Mouse (Mus musculus) CH12.LX (cell line): Measurements from ENCODE around the gene Gm21969. TPM values are rescaled to one million over a fixed set of nuclear protein-coding genes. Genes with fewer than 3 reads are reported as not detected.

ENCODE experiments used
- DNase-seq: peaks from one replicate; pipeline ENCODE4 v3.0.0-alpha.2; 2013; ENCODE audit errors: extremely low read depth
- H3K27ac ChIP-seq: 2 replicates; pipeline ENCODE4 v1.5.1; 2012; ENCODE audit warnings: low read depth, mild to moderate bottlenecking, control low read depth, moderate library complexity; ENCODE audit not compliant: insufficient read depth
- H3K27me3 ChIP-seq: replicated peaks from 2 replicates; pipeline ENCODE3; 2012; ENCODE audit warnings: inconsistent platforms
- H3K36me3 ChIP-seq, 2 experiments: replicated peaks in 1 of 2; 2 replicates each; pipeline versions ENCODE3 to v1.6.1; 2012; ENCODE audit warnings: inconsistent platforms in 1 of 2, low read length in 1 of 2, mild to moderate bottlenecking in 1 of 2, mixed read lengths in 1 of 2, moderate library complexity in 1 of 2; ENCODE audit not compliant: control insufficient read depth in 1 of 2, insufficient read depth in 1 of 2
- H3K4me1 ChIP-seq, 2 experiments: 2 replicates each; pipeline ENCODE4 v1.6.1; 2012; ENCODE audit warnings: inconsistent platforms in 1 of 2, moderate library complexity in 1 of 2; ENCODE audit not compliant: insufficient read depth in 2 of 2, control insufficient read depth in 1 of 2
- H3K4me2 ChIP-seq: 2 replicates; pipeline ENCODE4 v1.6.1; 2012; ENCODE audit warnings: low read depth, mild to moderate bottlenecking, control low read depth; ENCODE audit not compliant: poor library complexity, insufficient read depth, severe bottlenecking
- H3K4me3 ChIP-seq, 3 experiments: fragments of 150-350 bp in 1 of 3; sonication (generic) in 1 of 3; replicated peaks in 1 of 3; 2 replicates each; pipeline versions ENCODE3 to v1.5.1; 2011 to 2012; ENCODE audit warnings: low read depth in 2 of 3, low read length in 2 of 3, mild to moderate bottlenecking in 2 of 3, moderate library complexity in 2 of 3, control low read depth in 1 of 3, improper control_type of control experiment in 1 of 3, inconsistent platforms in 1 of 3, mixed read lengths in 1 of 3; ENCODE audit not compliant: poor library complexity in 1 of 3
- H3K79me2 ChIP-seq: replicated peaks from 2 replicates; pipeline ENCODE4 v1.6.1; 2012; ENCODE audit warnings: mild to moderate bottlenecking, moderate library complexity; ENCODE audit not compliant: control insufficient read depth, poor library complexity, insufficient read depth, severe bottlenecking; ENCODE audit errors: extremely low read depth
- H3K9ac ChIP-seq: 2 replicates; pipeline ENCODE4 v1.6.1; 2012; ENCODE audit warnings: low read depth, mild to moderate bottlenecking, control low read depth, moderate library complexity; ENCODE audit not compliant: insufficient read depth
- H3K9me3 ChIP-seq: replicated peaks from 2 replicates; pipeline ENCODE3; 2012; ENCODE audit warnings: low read length, inconsistent platforms, mixed read lengths
- BHLHE40 ChIP-seq: IDR thresholded peaks from 2 replicates; pipeline ENCODE4 v1.6.1; 2011; ENCODE audit warnings: mild to moderate bottlenecking, low read depth, low read length, improper control_type of control experiment
- CHD2 ChIP-seq: IDR thresholded peaks from 2 replicates; pipeline ENCODE4 v1.6.1; 2011; ENCODE audit warnings: low read length, improper control_type of control experiment
- CTCF ChIP-seq, 2 experiments: IDR thresholded peaks in 1 of 2; conservative IDR thresholded peaks in 1 of 2; 2 replicates each; pipeline ENCODE4 v1.5.1; 2011 to 2012; ENCODE audit warnings: low read depth in 2 of 2, low read length in 2 of 2, improper control_type of control experiment in 1 of 2, inconsistent platforms in 1 of 2, mild to moderate bottlenecking in 1 of 2, moderate library complexity in 1 of 2
- ELF1 ChIP-seq: IDR thresholded peaks from 2 replicates; pipeline ENCODE4 v1.6.1; 2014; ENCODE audit warnings: low read depth, mild to moderate bottlenecking, inconsistent platforms, low read length, improper control_type of control experiment
- EP300 ChIP-seq: IDR thresholded peaks from 2 replicates; pipeline ENCODE4 v1.6.1; 2011; ENCODE audit warnings: low read length, improper control_type of control experiment
- GABPA ChIP-seq: IDR thresholded peaks from 2 replicates; pipeline ENCODE4 v1.6.1; 2012; ENCODE audit warnings: low read depth, low read length, improper control_type of control experiment, inconsistent platforms; ENCODE audit not compliant: insufficient replicate concordance
- IRF4 ChIP-seq: IDR thresholded peaks from 2 replicates; pipeline ENCODE4 v1.6.1; 2014; ENCODE audit warnings: low read depth, mild to moderate bottlenecking, inconsistent platforms, low read length, improper control_type of control experiment
- MAFK ChIP-seq: IDR thresholded peaks from 2 replicates; pipeline ENCODE4 v1.6.1; 2011; ENCODE audit warnings: low read length, improper control_type of control experiment; ENCODE audit not compliant: insufficient replicate concordance
- MAZ ChIP-seq: IDR thresholded peaks from 2 replicates; pipeline ENCODE4 v1.6.1; 2012; ENCODE audit warnings: low read depth, mild to moderate bottlenecking, inconsistent platforms, low read length, improper control_type of control experiment, moderate library complexity
- MXI1 ChIP-seq: IDR thresholded peaks from 2 replicates; pipeline ENCODE4 v1.6.1; 2011; ENCODE audit warnings: mild to moderate bottlenecking, low read depth, low read length, improper control_type of control experiment
- MYC ChIP-seq: IDR thresholded peaks from 2 replicates; pipeline ENCODE4 v1.6.1; 2011; ENCODE audit warnings: low read depth, mild to moderate bottlenecking, improper control_type of control experiment, low read length
- NELFE ChIP-seq: IDR thresholded peaks from 2 replicates; pipeline ENCODE4 v1.6.1; 2011; ENCODE audit warnings: low read depth, low read length, improper control_type of control experiment
- RAD21 ChIP-seq: IDR thresholded peaks from 2 replicates; pipeline ENCODE4 v1.6.1; 2011; ENCODE audit warnings: low read depth, mild to moderate bottlenecking, low read length, improper control_type of control experiment, moderate library complexity
- RCOR1 ChIP-seq: conservative IDR thresholded peaks from 2 replicates; pipeline ENCODE4 v1.6.1; 2012; ENCODE audit warnings: low read depth, mild to moderate bottlenecking, inconsistent platforms, low read length, improper control_type of control experiment
- UBTF ChIP-seq: IDR thresholded peaks from 2 replicates; pipeline ENCODE4 v1.6.1; 2012; ENCODE audit warnings: low read depth, mild to moderate bottlenecking, inconsistent platforms, low read length, improper control_type of control experiment, moderate library complexity
- ZNF384 ChIP-seq: IDR thresholded peaks from 2 replicates; pipeline ENCODE4 v1.6.1; 2012; ENCODE audit warnings: low read depth, low read length, improper control_type of control experiment, inconsistent platforms
- dilution Hi-C: fragments of 300-500 bp; cut with MboI; formaldehyde crosslinking; loops from 2 replicates; pipeline ENCODE4 v1.14.3; 2020; ENCODE audit warnings: low sequenced_read_pairs; ENCODE audit not compliant: extremely low pct_unique_long_range_greater_than_20kb, extremely low pct_ligation_motif_present
- in situ Hi-C: fragments of 300-500 bp; cut with MboI; formaldehyde crosslinking; loops from 3 replicates; pipeline ENCODE4 v1.14.3; 2019; ENCODE audit warnings: low sequenced_read_pairs, low pct_ligation_motif_present, low pct_unique_long_range_greater_than_20kb, mixed read lengths
- polyA plus RNA-seq: library from polyadenylated mRNA; unstranded; fragments of >175 nt; gene quantifications from 2 replicates; pipeline ENCODE4 v1.2.1, GENCODE M21; 2012; ENCODE audit warnings: low read depth; ENCODE audit not compliant: insufficient read length
- total RNA-seq, 2 experiments: library from RNA; depleted of rRNA; stranded (reverse); fragments of 300-350 nt in 1 of 2; fragments of >200 nt in 1 of 2; gene quantifications; 2 replicates each; pipeline ENCODE4 v1.2.3; 2012 to 2014

Gene Gm21969
- total and polyA plus RNA-seq, 3 experiments = not detected

DNA sequence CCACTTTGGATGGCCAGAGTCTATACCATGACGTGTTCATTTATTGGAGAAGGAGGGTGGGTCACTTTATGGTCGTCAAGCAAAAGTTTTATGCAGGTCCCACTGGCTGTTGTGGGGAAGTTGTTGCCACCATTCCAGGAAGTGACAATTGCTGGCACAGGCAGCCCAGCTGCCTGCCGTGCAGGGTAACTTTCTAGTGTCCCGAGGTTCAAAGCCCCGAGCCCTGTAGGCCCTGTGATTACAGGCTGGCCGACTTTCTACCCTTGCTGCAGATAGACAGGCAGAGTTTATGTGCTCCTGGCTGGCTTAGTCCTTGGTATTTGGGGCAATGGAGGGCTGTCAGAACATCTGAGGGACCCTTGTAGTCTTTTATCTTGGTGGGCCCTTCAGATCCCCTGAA lies 23.5 kb upstream of the Gm21969 start:
- no peak for DNase-seq
- Histone ChIP-seq H3K4me2 (peak overlapping the region; percentile 97), H3K4me3 (peak overlapping the region in 1 of 3 experiments; percentile 10), H3K9ac (no peak overlapping the region), H3K9me3 (peaks cover 4% of the 10 kb centered on the region), H3K4me1 (peaks cover 6 to 32% of the 10 kb centered on the region in 2 experiments; a peak in 3 of 4 replicates), H3K36me3 (no peaks in the 10 kb centered on the region), H3K27me3 (peaks cover 92% of the 10 kb centered on the region), H3K79me2 (no peaks in the 10 kb centered on the region), H3K27ac (no peak overlapping the region)
- dilution Hi-C loops = no loop called here
- TF ChIP-seq BHLHE40 = no peak
- TF ChIP-seq CHD2 = no peak
- no peak for TF ChIP-seq CTCF (conservative IDR thresholded peaks at IDR 0.05 in 1 of 2, IDR thresholded peaks at IDR 0.05 in 1 of 2; ENCODE audit: low read depth in 2 of 2, low read length in 2 of 2)
- TF ChIP-seq ELF1 = peak; percentile 75
- no peak for TF ChIP-seq MAZ
- no peak for TF ChIP-seq MXI1
- no peak for TF ChIP-seq RAD21
- TF ChIP-seq NELFE = no peak
- TF ChIP-seq, all 38 proteins: peak for 1
- in situ Hi-C loops = loop anchor here (5.0 kb wide), 2 partner anchors 33 to 67 kb away; no protein-coding TSS in a partner anchor

DNA sequence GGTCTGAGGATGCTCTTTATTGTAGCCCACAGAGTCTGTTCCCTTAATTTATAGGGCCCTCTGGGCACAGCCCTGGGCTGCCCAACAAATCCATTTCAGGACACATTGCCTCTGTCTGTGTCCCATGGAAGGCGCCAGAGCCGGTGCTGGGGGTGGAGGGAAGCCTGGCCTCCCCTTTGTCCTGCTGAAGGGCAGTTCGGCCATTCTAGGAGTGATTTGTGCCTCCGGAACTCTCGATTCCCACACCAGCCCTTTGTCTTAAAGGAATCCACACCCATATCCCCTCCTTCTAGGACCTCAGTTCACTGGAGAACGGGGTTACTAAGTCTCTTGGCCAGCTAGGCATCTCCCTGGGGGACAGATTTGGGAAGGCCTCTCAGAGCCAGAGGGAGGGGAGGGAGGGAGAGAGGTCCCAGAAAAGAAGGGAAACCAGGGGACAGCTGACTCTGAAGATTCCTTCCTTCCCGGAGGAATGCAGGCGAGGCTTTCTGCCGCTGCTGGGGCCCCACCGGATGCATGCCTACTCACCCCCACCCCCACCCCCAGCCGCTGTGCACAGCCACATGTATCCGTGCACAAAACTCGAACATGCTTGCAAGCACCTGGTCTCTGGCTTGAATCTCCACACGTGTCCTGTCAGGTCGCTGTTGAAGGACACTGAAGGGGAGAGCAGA lies 22.2 kb upstream of the Gm21969 start:
- Histone ChIP-seq H3K27me3 (peaks cover 84% of the 10 kb centered on the region), H3K27ac (no peak overlapping the region), H3K4me2 (no peak overlapping the region), H3K9ac (no peak overlapping the region), H3K36me3 (no peaks in the 10 kb centered on the region), H3K9me3 (no peaks in the 10 kb centered on the region), H3K79me2 (no peaks in the 10 kb centered on the region), H3K4me3 (no peak overlapping the region), H3K4me1 (peaks cover under 1 to 24% of the 10 kb centered on the region in 2 experiments; a peak in 3 of 4 replicates)
- in situ Hi-C loops (no loop called here), dilution Hi-C loops (no loop called here)
- TF ChIP-seq MYC (no peak), RCOR1 (no peak), GABPA (no peak), EP300 (no peak), IRF4 (no peak), UBTF (no peak), MXI1 (no peak), ZNF384 (no peak), BHLHE40 (no peak), MAFK (no peak)
- no peak for DNase-seq
